Mouse (Mus musculus) lung, postnatal 0 days (tissue): Measurements from ENCODE around the gene Plppr1.

Experiments used
- CTCF ChIP-seq: IDR thresholded peaks from 2 replicates; pipeline ENCODE4 v1.5.1; 2016; ENCODE audit warnings: antibody characterized with exemption, mild to moderate bottlenecking
- EP300 ChIP-seq: IDR thresholded peaks from 2 replicates; pipeline ENCODE4 v1.6.1; 2016; ENCODE audit warnings: antibody characterized with exemption, mild to moderate bottlenecking, control low read depth

GRCm38 (mm10) chr4:49189991-49190526 lies 131.0 kb downstream of the Plppr1 start:
- TF ChIP-seq CTCF (no peak), EP300 (no peak)
